Mouse (Mus musculus): Measurements from ENCODE around the gene Rtl9. TPM values are rescaled to one million over a fixed set of nuclear protein-coding genes. Genes with fewer than 3 reads are reported as not detected.

Rtl9 gene
- 0.68 and 0.72 TPM in 2 replicates for polyA plus RNA-seq (2015; fragmentation: Nextera tagmentation; extraction: Ambion mirVana)

DNA sequence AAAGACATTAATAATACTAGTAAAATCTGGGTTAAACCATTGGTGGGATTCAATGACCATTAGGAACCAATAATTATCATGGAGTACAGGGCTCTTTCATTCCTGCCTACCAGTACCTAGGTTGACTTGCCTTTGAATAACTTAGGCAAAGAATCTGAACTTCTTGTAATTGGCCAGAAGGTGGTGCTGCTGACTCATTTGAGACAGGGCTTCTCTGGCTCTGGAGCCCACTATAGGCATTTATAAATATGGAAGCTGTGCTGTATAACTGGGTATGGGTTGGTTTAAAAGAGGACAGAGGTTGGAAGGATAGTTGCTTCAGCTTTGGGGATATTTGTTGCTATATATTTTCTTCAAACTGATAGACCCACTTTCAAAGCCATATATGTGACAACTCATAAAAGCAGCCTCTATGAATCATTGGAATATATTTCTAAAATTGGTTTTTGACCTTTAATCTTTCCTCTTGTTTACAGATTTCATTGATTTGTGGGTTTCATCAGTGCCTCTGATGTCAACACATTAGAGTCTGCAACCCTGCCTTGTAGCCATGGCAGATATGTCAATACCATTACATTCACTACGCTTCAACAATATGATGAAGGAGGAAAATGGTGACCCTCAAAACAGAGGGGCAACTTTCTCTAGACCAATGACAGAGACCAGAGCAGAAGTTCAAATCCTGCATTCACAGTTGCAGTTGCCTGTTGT lies at the start of gene Rtl9:
Gene Rtl9, plus strand, starts transcription at position 551 of the 711 bp plus-strand sequence.
- 92% methylated on average over 1 of the region's 1 CpGs for WGBS
- Histone ChIP-seq H3K4me1 (ENCODE audit: control insufficient read depth, insufficient read depth, low read length) (no peaks in the 10 kb centered on the region), H3K4me2 (ENCODE audit: low read length) (no peak within 1 kb of the TSS), H3K27me3 (ENCODE audit: control insufficient read depth, insufficient read depth, low read depth, low read length) (0 out of 2 replicates have a peak, but pooled peaks cover 2% of the 10 kb centered on the region), H3K9ac (ENCODE audit: low read depth, low read length) (no peak within 1 kb of the TSS), H3K4me3 (ENCODE audit: low read depth, low read length) (no peak within 1 kb of the TSS), H3K9me3 (replicated peaks; ENCODE audit: control insufficient read depth, low read length, poor library complexity, severe bottlenecking) (no peaks in the 10 kb centered on the region), H3K36me3 (ENCODE audit: control insufficient read depth, insufficient read depth, low read length) (no peaks in the 10 kb centered on the region), H3K27ac (ENCODE audit: low read length) (no peak within 1 kb of the TSS)
- peak; percentile 67 for ATAC-seq

- Histone ChIP-seq H3K4me3 (ENCODE audit: low read depth, low read length) (no peak overlapping the region), H3K36me3 (ENCODE audit: control insufficient read depth, insufficient read depth, low read length) (no peaks in the 10 kb centered on the region), H3K4me1 (ENCODE audit: control insufficient read depth, insufficient read depth, low read length) (no peaks in the 10 kb centered on the region), H3K9ac (ENCODE audit: low read depth, low read length) (no peak overlapping the region), H3K4me2 (ENCODE audit: low read length) (no peak overlapping the region), H3K9me3 (replicated peaks; ENCODE audit: control insufficient read depth, low read length, poor library complexity, severe bottlenecking) (no peaks in the 10 kb centered on the region), H3K27me3 (ENCODE audit: control insufficient read depth, insufficient read depth, low read depth, low read length) (no peaks in the 10 kb centered on the region), H3K27ac (ENCODE audit: low read length) (no peak overlapping the region)
- no peak for ATAC-seq
Observed at GRCm38 (mm10) chrX:143051478-143051877, 47.9 kb upstream of the Rtl9 start.

- H3K9ac ChIP-seq (ENCODE audit: low read depth, low read length): no peak overlapping the region
- no peak overlapping the region for H3K4me3 ChIP-seq (ENCODE audit: low read depth, low read length)
- H3K4me1 ChIP-seq (ENCODE audit: control insufficient read depth, insufficient read depth, low read length): no peaks in the 10 kb centered on the region
- H3K27ac ChIP-seq (ENCODE audit: low read length): no peak overlapping the region
- WGBS: 82% methylated on average over 4 of the region's 4 CpGs
- ATAC-seq: no peak
- H3K36me3 ChIP-seq (ENCODE audit: control insufficient read depth, insufficient read depth, low read length): no peaks in the 10 kb centered on the region
- no peaks in the 10 kb centered on the region for H3K27me3 ChIP-seq (ENCODE audit: control insufficient read depth, insufficient read depth, low read depth, low read length)
- no peaks in the 10 kb centered on the region for H3K9me3 ChIP-seq (replicated peaks; ENCODE audit: control insufficient read depth, low read length, poor library complexity, severe bottlenecking)
- no peak overlapping the region for H3K4me2 ChIP-seq (ENCODE audit: low read length)
Observed at GRCm38 (mm10) chrX:143051921-143052320, 47.5 kb upstream of the Rtl9 start.

- WGBS: 14% methylated on average over 12 of the region's 12 CpGs
- no peak overlapping the region for H3K27ac ChIP-seq (ENCODE audit: low read length)
Observed at GRCm38 (mm10) chrX:143058829-143059228, 40.6 kb upstream of the Rtl9 start.

DNA sequence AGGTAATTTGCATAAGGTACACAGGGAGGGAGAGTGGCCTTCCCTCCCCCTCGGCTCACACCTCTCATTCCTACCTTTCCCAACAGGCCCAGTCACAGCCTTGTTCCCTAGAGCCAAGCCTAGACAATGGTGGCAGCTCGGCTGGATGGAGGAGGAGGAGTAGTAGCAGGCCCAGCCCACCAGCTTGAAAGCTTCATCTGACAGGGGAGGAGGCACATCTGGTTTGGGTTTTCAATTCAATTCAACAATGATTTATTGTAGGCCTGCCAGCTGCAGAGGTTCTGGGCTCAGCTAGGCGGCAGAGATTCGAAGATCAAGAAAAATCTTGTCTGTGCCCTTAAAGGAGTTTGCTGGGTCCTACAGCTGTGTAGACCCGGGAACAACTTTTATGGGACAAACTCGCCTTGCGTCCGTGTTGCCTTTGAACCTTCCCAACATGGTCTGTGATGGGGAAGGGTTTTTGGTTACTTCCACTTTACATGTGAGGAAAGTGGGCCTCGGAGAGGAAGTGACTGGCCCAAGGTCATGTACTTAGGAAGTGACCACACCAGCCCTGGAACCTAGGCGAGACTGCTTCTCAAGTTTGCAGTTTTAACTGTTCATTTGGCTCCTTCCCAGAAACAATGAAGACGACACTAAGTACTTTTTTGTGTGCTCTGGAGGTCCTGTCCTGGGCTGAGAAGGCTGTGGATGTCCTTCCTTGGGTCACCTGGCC lies 36.6 kb upstream of the Rtl9 start:
- ATAC-seq: no peak
- Histone ChIP-seq H3K36me3 (ENCODE audit: control insufficient read depth, insufficient read depth, low read length) (no peaks in the 10 kb centered on the region), H3K4me3 (ENCODE audit: low read depth, low read length) (no peak overlapping the region), H3K9ac (ENCODE audit: low read depth, low read length) (no peak overlapping the region), H3K4me2 (ENCODE audit: low read length) (no peak overlapping the region), H3K9me3 (replicated peaks; ENCODE audit: control insufficient read depth, low read length, poor library complexity, severe bottlenecking) (no peaks in the 10 kb centered on the region), H3K27me3 (ENCODE audit: control insufficient read depth, insufficient read depth, low read depth, low read length) (no peaks in the 10 kb centered on the region; the same call in 1 of the 2 replicates), H3K27ac (ENCODE audit: low read length) (no peak overlapping the region), H3K4me1 (ENCODE audit: control insufficient read depth, insufficient read depth, low read length) (no peaks in the 10 kb centered on the region)
- WGBS: 83% methylated on average over 11 of the region's 11 CpGs

More at GRCm38 (mm10) chrX:143058829-143059228, 40.6 kb upstream of the Rtl9 start:
- Histone ChIP-seq H3K36me3 (ENCODE audit: control insufficient read depth, insufficient read depth, low read length) (no peaks in the 10 kb centered on the region), H3K27me3 (ENCODE audit: control insufficient read depth, insufficient read depth, low read depth, low read length) (no peaks in the 10 kb centered on the region), H3K4me3 (ENCODE audit: low read depth, low read length) (no peak overlapping the region), H3K9me3 (replicated peaks; ENCODE audit: control insufficient read depth, low read length, poor library complexity, severe bottlenecking) (no peaks in the 10 kb centered on the region), H3K4me2 (ENCODE audit: low read length) (peak overlapping the region; percentile 32; the same call in 1 of the 2 replicates), H3K9ac (ENCODE audit: low read depth, low read length) (no peak overlapping the region), H3K4me1 (ENCODE audit: control insufficient read depth, insufficient read depth, low read length) (no peaks in the 10 kb centered on the region)
- ATAC-seq: peak; percentile 72

GRCm38 (mm10) chrX:143063780-143064179 lies 35.6 kb upstream of the Rtl9 start:
- Histone ChIP-seq H3K27me3 (ENCODE audit: control insufficient read depth, insufficient read depth, low read depth, low read length) (no peaks in the 10 kb centered on the region; the same call in 1 of the 2 replicates), H3K36me3 (ENCODE audit: control insufficient read depth, insufficient read depth, low read length) (no peaks in the 10 kb centered on the region), H3K27ac (ENCODE audit: low read length) (no peak overlapping the region), H3K4me3 (ENCODE audit: low read depth, low read length) (no peak overlapping the region), H3K9me3 (replicated peaks; ENCODE audit: control insufficient read depth, low read length, poor library complexity, severe bottlenecking) (no peaks in the 10 kb centered on the region), H3K4me2 (ENCODE audit: low read length) (no peak overlapping the region), H3K4me1 (ENCODE audit: control insufficient read depth, insufficient read depth, low read length) (no peaks in the 10 kb centered on the region), H3K9ac (ENCODE audit: low read depth, low read length) (no peak overlapping the region)
- WGBS: 50% methylated on average over 7 of the region's 7 CpGs
- no peak for ATAC-seq

DNA sequence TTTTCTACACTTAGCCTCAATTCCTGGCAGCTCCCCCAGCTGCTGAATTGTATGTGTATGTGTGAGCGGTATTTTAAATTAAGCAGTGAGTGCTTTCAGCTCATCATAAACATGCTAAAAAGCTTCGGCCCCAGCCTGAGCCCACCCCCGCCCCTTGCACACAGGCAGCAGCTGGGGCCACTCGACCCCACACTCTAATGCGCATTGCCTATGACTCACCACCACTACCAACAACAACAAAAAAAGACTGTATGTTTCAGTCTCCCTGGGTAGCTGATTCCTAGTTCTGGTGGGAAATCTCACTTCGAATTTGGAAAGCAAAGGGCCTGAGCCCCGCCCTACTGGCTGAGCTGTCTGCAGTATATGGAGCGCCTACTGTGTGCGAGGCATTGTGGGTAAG lies 35.1 kb upstream of the Rtl9 start:
- H3K4me3 ChIP-seq (ENCODE audit: low read depth, low read length): no peak overlapping the region
- no peak overlapping the region for H3K27ac ChIP-seq (ENCODE audit: low read length)
- H3K36me3 ChIP-seq (ENCODE audit: control insufficient read depth, insufficient read depth, low read length): no peaks in the 10 kb centered on the region
- 75% methylated on average over 9 of the region's 9 CpGs for WGBS
- H3K9ac ChIP-seq (ENCODE audit: low read depth, low read length): no peak overlapping the region
- H3K4me1 ChIP-seq (ENCODE audit: control insufficient read depth, insufficient read depth, low read length): no peaks in the 10 kb centered on the region
- no peak for ATAC-seq
- no peak overlapping the region for H3K4me2 ChIP-seq (ENCODE audit: low read length)
- H3K9me3 ChIP-seq (replicated peaks; ENCODE audit: control insufficient read depth, low read length, poor library complexity, severe bottlenecking): no peaks in the 10 kb centered on the region
- no peaks in the 10 kb centered on the region; the same call in 1 of the 2 replicates for H3K27me3 ChIP-seq (ENCODE audit: control insufficient read depth, insufficient read depth, low read depth, low read length)

- Histone ChIP-seq H3K4me2 (ENCODE audit: low read length) (0 out of 2 replicates have a peak overlapping the region, but pooled peaks have one; percentile 3), H3K9ac (ENCODE audit: low read depth, low read length) (peak overlapping the region; percentile 21; the same call in 1 of the 2 replicates), H3K4me1 (ENCODE audit: control insufficient read depth, insufficient read depth, low read length) (no peaks in the 10 kb centered on the region), H3K9me3 (replicated peaks; ENCODE audit: control insufficient read depth, low read length, poor library complexity, severe bottlenecking) (no peaks in the 10 kb centered on the region), H3K27ac (ENCODE audit: low read length) (no peak overlapping the region), H3K4me3 (ENCODE audit: low read depth, low read length) (no peak overlapping the region), H3K27me3 (ENCODE audit: control insufficient read depth, insufficient read depth, low read depth, low read length) (no peaks in the 10 kb centered on the region; the same call in 1 of the 2 replicates), H3K36me3 (ENCODE audit: control insufficient read depth, insufficient read depth, low read length) (no peaks in the 10 kb centered on the region)
- 51% methylated on average over 17 of the region's 17 CpGs for WGBS
- no peak for ATAC-seq
Observed at GRCm38 (mm10) chrX:143066320-143067114, 32.9 kb upstream of the Rtl9 start.
